Mouse (Mus musculus): Measurements from ENCODE around the gene Frs3. TPM values are rescaled to one million over a fixed set of nuclear protein-coding genes. Genes with fewer than 3 reads are reported as not detected.

Gene Frs3
- total and polyA plus RNA-seq, 3 experiments, result 1.6 to 2.1 (median 2.0) TPM

- Histone ChIP-seq H3K4me1 (ENCODE audit: insufficient read depth, low read depth, low read length) (peaks cover 52% of the 10 kb centered on the region), H3K9me3 (replicated peaks) (no peaks in the 10 kb centered on the region), H3K4me3 (ENCODE audit: low read depth, low read length) (peak overlapping the region; percentile 82), H3K27me3 (ENCODE audit: insufficient read depth, low read length) (no peaks in the 10 kb centered on the region), H3K36me3 (replicated peaks) (peaks cover 63% of the 10 kb centered on the region)
- peak; percentile 96 for DNase-seq (ENCODE audit: low spot score)
- TF ChIP-seq TAL1 (conservative IDR thresholded peaks at IDR 0.05; ENCODE audit: low read depth, low read length) (no peak), POLR2AphosphoS5 (IDR thresholded peaks at IDR 0.05; ENCODE audit: insufficient replicate concordance, low read depth, low read length) (0 out of 2 replicates have a peak, but pooled peaks have one; percentile 19), CTCF (IDR thresholded peaks at IDR 0.05; ENCODE audit: low read depth, low read length) (no peak)
- peak; percentile 86 for ATAC-seq (ENCODE audit: extremely low read depth, insufficient number of reproducible peaks, low FRiP score, poor library complexity, severe bottlenecking)
These were observed 1.2 kb upstream of the Frs3 start for GRCm38 (mm10) chr17:47687409-47688343.

GRCm38 (mm10) chr17:47688344-47688607 lies 554 bp upstream of the Frs3 start, which contains the start of gene Tomm6:
TSS of gene Tomm6 (minus strand) at chr17:47688386.
- no peaks in the 10 kb centered on the region for H3K27me3 ChIP-seq (ENCODE audit: insufficient read depth, low read length)
- peaks cover 48% of the 10 kb centered on the region for H3K4me1 ChIP-seq (ENCODE audit: insufficient read depth, low read depth, low read length)
- peaks cover 63% of the 10 kb centered on the region for H3K36me3 ChIP-seq (replicated peaks)
- no peak for TF ChIP-seq CTCF (IDR thresholded peaks at IDR 0.05; ENCODE audit: low read depth, low read length)
- no peak for TF ChIP-seq TAL1 (conservative IDR thresholded peaks at IDR 0.05; ENCODE audit: low read depth, low read length)
- no peak for TF ChIP-seq GATA1 (IDR thresholded peaks at IDR 0.05; ENCODE audit: borderline replicate concordance, low read length)
- no peak for TF ChIP-seq GATA2 (IDR thresholded peaks at IDR 0.05; ENCODE audit: borderline replicate concordance, low read depth, low read length)
- no peak for TF ChIP-seq POLR2AphosphoS5 (IDR thresholded peaks at IDR 0.05; ENCODE audit: insufficient replicate concordance, low read depth, low read length)
- H3K9me3 ChIP-seq (replicated peaks), result no peaks in the 10 kb centered on the region
- no peak for ATAC-seq (ENCODE audit: extremely low read depth, insufficient number of reproducible peaks, low FRiP score, poor library complexity, severe bottlenecking)
- peak within 1 kb of the TSS; percentile 82 for H3K4me3 ChIP-seq (ENCODE audit: low read depth, low read length)
- DNase-seq (ENCODE audit: low spot score), result no peak

GRCm38 (mm10) chr17:47689894-47690293 lies 1.1 kb downstream of the Frs3 start:
- Histone ChIP-seq H3K27me3 (ENCODE audit: insufficient read depth, low read length) (no peaks in the 10 kb centered on the region), H3K4me3 (ENCODE audit: low read depth, low read length) (no peak overlapping the region), H3K36me3 (replicated peaks) (peaks cover 52% of the 10 kb centered on the region), H3K9me3 (replicated peaks) (no peaks in the 10 kb centered on the region), H3K4me1 (ENCODE audit: insufficient read depth, low read depth, low read length) (peaks cover 50% of the 10 kb centered on the region)
- no peak for DNase-seq (ENCODE audit: low spot score)
- no peak for ATAC-seq (ENCODE audit: extremely low read depth, insufficient number of reproducible peaks, low FRiP score, poor library complexity, severe bottlenecking)
- TF ChIP-seq GATA2 (IDR thresholded peaks at IDR 0.05; ENCODE audit: borderline replicate concordance, low read depth, low read length) (no peak), CTCF (IDR thresholded peaks at IDR 0.05; ENCODE audit: low read depth, low read length) (no peak), GATA1 (IDR thresholded peaks at IDR 0.05; ENCODE audit: borderline replicate concordance, low read length) (no peak), TAL1 (conservative IDR thresholded peaks at IDR 0.05; ENCODE audit: low read depth, low read length) (no peak), POLR2AphosphoS5 (IDR thresholded peaks at IDR 0.05; ENCODE audit: insufficient replicate concordance, low read depth, low read length) (no peak)

- no peak overlapping the region for H3K4me3 ChIP-seq (ENCODE audit: low read depth, low read length)
- ATAC-seq (ENCODE audit: extremely low read depth, insufficient number of reproducible peaks, low FRiP score, poor library complexity, severe bottlenecking) (no peak), DNase-seq (ENCODE audit: low spot score) (no peak)
- H3K9me3 ChIP-seq (replicated peaks), result no peaks in the 10 kb centered on the region
- peaks cover 35% of the 10 kb centered on the region for H3K36me3 ChIP-seq (replicated peaks)
- TF ChIP-seq POLR2AphosphoS5 (IDR thresholded peaks at IDR 0.05; ENCODE audit: insufficient replicate concordance, low read depth, low read length), result no peak
- TF ChIP-seq GATA2 (IDR thresholded peaks at IDR 0.05; ENCODE audit: borderline replicate concordance, low read depth, low read length), result no peak
- TF ChIP-seq CTCF (IDR thresholded peaks at IDR 0.05; ENCODE audit: low read depth, low read length), result no peak
- H3K4me1 ChIP-seq (ENCODE audit: insufficient read depth, low read depth, low read length), result peaks cover 49% of the 10 kb centered on the region
- H3K27me3 ChIP-seq (ENCODE audit: insufficient read depth, low read length), result peaks cover 14% of the 10 kb centered on the region
These were observed 2.8 kb downstream of the Frs3 start for GRCm38 (mm10) chr17:47691650-47692049.

- DNase-seq (ENCODE audit: low spot score) (no peak), ATAC-seq (ENCODE audit: extremely low read depth, insufficient number of reproducible peaks, low FRiP score, poor library complexity, severe bottlenecking) (no peak)
- TF ChIP-seq GATA2 (IDR thresholded peaks at IDR 0.05; ENCODE audit: borderline replicate concordance, low read depth, low read length) (no peak), CTCF (IDR thresholded peaks at IDR 0.05; ENCODE audit: low read depth, low read length) (no peak), TAL1 (conservative IDR thresholded peaks at IDR 0.05; ENCODE audit: low read depth, low read length) (no peak), POLR2AphosphoS5 (IDR thresholded peaks at IDR 0.05; ENCODE audit: insufficient replicate concordance, low read depth, low read length) (no peak), GATA1 (IDR thresholded peaks at IDR 0.05; ENCODE audit: borderline replicate concordance, low read length) (no peak)
- peaks cover 42% of the 10 kb centered on the region for H3K4me1 ChIP-seq (ENCODE audit: insufficient read depth, low read depth, low read length)
- H3K9me3 ChIP-seq (replicated peaks), result no peaks in the 10 kb centered on the region
- H3K27me3 ChIP-seq (ENCODE audit: insufficient read depth, low read length), result peaks cover 30% of the 10 kb centered on the region
- peak overlapping the region; percentile 75; the same call in 1 of the 2 replicates for H3K4me3 ChIP-seq (ENCODE audit: low read depth, low read length)
- H3K36me3 ChIP-seq (replicated peaks), result peaks cover 28% of the 10 kb centered on the region
These were observed 5.0 kb downstream of the Frs3 start for GRCm38 (mm10) chr17:47693671-47694441.

- no peak for ATAC-seq (ENCODE audit: extremely low read depth, insufficient number of reproducible peaks, low FRiP score, poor library complexity, severe bottlenecking)
- H3K27me3 ChIP-seq (ENCODE audit: insufficient read depth, low read length), result peaks cover 31% of the 10 kb centered on the region
- no peak for DNase-seq (ENCODE audit: low spot score)
- TF ChIP-seq POLR2AphosphoS5 (IDR thresholded peaks at IDR 0.05; ENCODE audit: insufficient replicate concordance, low read depth, low read length), result no peak
- no peak for TF ChIP-seq CTCF (IDR thresholded peaks at IDR 0.05; ENCODE audit: low read depth, low read length)
- TF ChIP-seq GATA2 (IDR thresholded peaks at IDR 0.05; ENCODE audit: borderline replicate concordance, low read depth, low read length), result no peak
- TF ChIP-seq TAL1 (conservative IDR thresholded peaks at IDR 0.05; ENCODE audit: low read depth, low read length), result no peak
- TF ChIP-seq GATA1 (IDR thresholded peaks at IDR 0.05; ENCODE audit: borderline replicate concordance, low read length), result no peak
- H3K4me3 ChIP-seq (ENCODE audit: low read depth, low read length), result peak within 1 kb of the TSS; percentile 75
- no peaks in the 10 kb centered on the region for H3K9me3 ChIP-seq (replicated peaks)
- H3K36me3 ChIP-seq (replicated peaks), result peaks cover 28% of the 10 kb centered on the region
- peaks cover 37% of the 10 kb centered on the region for H3K4me1 ChIP-seq (ENCODE audit: insufficient read depth, low read depth, low read length)
These were observed 5.4 kb downstream of the Frs3 start, which contains the start of gene Gm21981 for GRCm38 (mm10) chr17:47694442-47694502. TSS of gene Gm21981 (minus strand) at chr17:47694455.
